ENCODE assay signal across 11 mouse cellular contexts in the genomic region with DNA sequence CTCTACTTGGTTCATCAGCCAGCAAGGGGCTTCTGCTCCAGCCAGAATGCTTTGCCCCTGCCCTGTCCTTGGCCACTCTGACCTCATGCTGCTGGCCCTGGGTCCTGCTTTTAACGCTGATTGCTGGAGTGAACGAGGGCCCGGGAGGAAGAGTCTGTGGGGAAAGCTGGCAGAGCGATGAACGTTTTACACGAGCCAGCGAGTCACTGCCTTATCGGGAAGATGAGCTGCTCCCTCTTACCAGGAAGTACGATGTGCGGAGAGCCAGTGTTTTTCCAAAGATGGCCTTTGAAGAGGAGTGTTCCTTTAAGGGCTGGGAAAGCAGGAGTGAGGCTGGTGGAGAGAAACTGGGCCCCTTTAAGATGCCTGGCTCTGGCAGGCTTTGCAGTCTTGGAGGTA. TPM values are rescaled to one million over a fixed set of nuclear protein-coding genes. Genes with fewer than 3 reads are reported as not detected.
DNase-seq lines count a peak whose midpoint lies in the region; ATAC-seq and TF ChIP-seq lines count a peak whose summit lies in the region.
"Had no signal": no experiment of that assay in that cellular context is flagged by ENCODE, and none has a peak within 500 bp of the region (broad histone marks: within the 10 kb centered on the region; RNA-seq: fewer than 3 reads in every experiment).

No protein-coding gene starts in this region.

- H3K9ac ChIP-seq in neural tube, embryonic 15.5 days (replicated peaks) = no peak overlapping the region
- H3K9ac ChIP-seq: forebrain, embryonic 15.5 days; midbrain, embryonic 12.5 days had no signal

- H3K4me3 ChIP-seq in gastrocnemius, adult 2 months = no peak overlapping the region
- no peak overlapping the region for H3K4me3 ChIP-seq in neural tube, embryonic 15.5 days (replicated peaks)
- H3K4me3 ChIP-seq: forebrain, embryonic 15.5 days; midbrain, embryonic 12.5 days had no signal

- no peak for DNase-seq in gastrocnemius, adult 2 months
- DNase-seq in gastrocnemius, postnatal 25 days = no peak
- peak; percentile 43 for DNase-seq in urinary bladder, postnatal 14 days (ENCODE audit: low spot score)
- no peak for DNase-seq in urinary bladder, adult 18-20 months (ENCODE audit: low spot score in 2 of 2)
- DNase-seq in kidney, postnatal 14 days = peak; percentile 40
- DNase-seq in retina, embryonic 14.5 days (ENCODE audit: low spot score) = no peak
- no peak for DNase-seq in right cerebral cortex, postnatal 36 days (ENCODE audit: low spot score in 2 of 2)

- intact Hi-C loops in gastrocnemius, adult 2 months (cut with DNase I) = no loop called here

- peaks cover 16% of the 10 kb centered on the region for H3K4me1 ChIP-seq in neural tube, embryonic 15.5 days

- peak overlapping the region; percentile 91 for H3K27ac ChIP-seq in gastrocnemius, adult 2 months
- H3K27ac ChIP-seq in neural tube, embryonic 15.5 days (replicated peaks) = no peak overlapping the region
- H3K27ac ChIP-seq: forebrain, embryonic 15.5 days; midbrain, embryonic 12.5 days had no signal

- WGBS in neural tube, embryonic 15.5 days = 45% methylated on average over 10 of the region's 10 CpGs

- no peak for ATAC-seq in neural tube, embryonic 15.5 days (ENCODE audit: low FRiP score)
- ATAC-seq: activated CD4-positive, CD25-positive, alpha-beta regulatory T cell, adult 4 months; forebrain, embryonic 15.5 days had no signal

- no peaks in the 10 kb centered on the region for H3K9me3 ChIP-seq in neural tube, embryonic 15.5 days (replicated peaks)
- H3K9me3 ChIP-seq: forebrain, embryonic 15.5 days had no signal

- 0 out of 2 replicates have a peak, but pooled peaks cover 5% of the 10 kb centered on the region for H3K27me3 ChIP-seq in neural tube, embryonic 15.5 days (replicated peaks)
- H3K27me3 ChIP-seq: forebrain, embryonic 15.5 days had no signal

- TF ChIP-seq CTCF in gastrocnemius, adult 2 months (IDR thresholded peaks at IDR 0.05) = no peak

- H3K4me2 ChIP-seq in neural tube, embryonic 15.5 days = no peak overlapping the region
- H3K4me2 ChIP-seq: forebrain, embryonic 15.5 days; midbrain, embryonic 12.5 days had no signal

- no peaks in the 10 kb centered on the region for H3K36me3 ChIP-seq in neural tube, embryonic 15.5 days
- H3K36me3 ChIP-seq: forebrain, embryonic 15.5 days; midbrain, embryonic 12.5 days had no signal

RNA-seq across cellular contexts. Expression of gene Csrp1, which starts 28.4 kb away (rescaled TPM):
- total RNA-seq in gastrocnemius, adult 2 months (2021) = 10 to 100 TPM; 18.9 to 25.0 TPM
- 10 to 100 TPM; 24.8 to 41.1 TPM for total RNA-seq in gastrocnemius, postnatal 25 days (2021)
- polyA plus RNA-seq in neural tube, embryonic 15.5 days (2015; fragmentation: Nextera tagmentation; extraction: Ambion mirVana) = 18.8 and 48.9 TPM in 2 replicates

Comparison
In these comparisons a context has a peak if more than half of its experiments do, and no peak if none do; other contexts are left out.
1. DNase-seq: peak in urinary bladder, postnatal 14 days (single experiment) and kidney, postnatal 14 days (single experiment); none in gastrocnemius, adult 2 months (single experiment), gastrocnemius, postnatal 25 days (single experiment), urinary bladder, adult 18-20 months (0 of 2), retina, embryonic 14.5 days (single experiment) and right cerebral cortex, postnatal 36 days (0 of 2).